Mouse (Mus musculus): Measurements from ENCODE around the gene Sf3a2.

The Sf3a2 gene

DNA sequence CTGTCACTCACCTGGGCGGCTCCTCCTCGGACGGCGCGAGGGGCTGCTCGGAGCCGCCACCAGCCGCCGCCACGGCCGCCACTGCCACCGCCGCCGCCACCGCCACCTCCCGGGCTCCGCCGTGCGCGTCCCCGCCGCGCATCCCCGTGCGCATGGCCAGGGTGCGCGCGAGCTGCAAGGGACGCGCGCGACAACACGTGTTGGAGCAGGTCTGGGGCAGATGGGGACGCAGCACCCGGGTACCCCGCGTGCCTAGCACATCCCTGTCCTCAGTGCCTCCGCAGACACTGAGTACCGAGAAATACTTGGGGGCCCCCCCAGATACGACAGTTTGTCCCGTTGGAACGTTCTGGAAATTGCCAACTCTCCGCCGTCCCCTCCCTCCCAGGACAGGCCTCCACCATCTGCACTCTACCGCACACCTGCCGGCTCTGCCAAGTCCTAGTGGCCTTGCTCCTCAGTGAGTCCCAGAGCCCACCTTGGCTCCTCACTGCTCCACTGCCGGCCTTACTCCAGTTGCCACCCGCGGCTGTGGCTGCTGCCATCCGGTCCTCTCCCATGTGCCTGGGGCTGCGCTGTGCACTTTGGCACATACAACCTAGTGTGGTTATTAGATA, 46.0 kb downstream of the Sf3a2 start, which contains the start of gene Lingo3:
Gene Lingo3 (minus strand): TSS at position 109 of the 617 bp plus-strand sequence.
- CTCF ChIA-PET, result interaction anchor here (0.6 kb wide), 1 partner anchor 19 kb away, joined by 4 read pairs; no protein-coding TSS in a partner anchor

DNA sequence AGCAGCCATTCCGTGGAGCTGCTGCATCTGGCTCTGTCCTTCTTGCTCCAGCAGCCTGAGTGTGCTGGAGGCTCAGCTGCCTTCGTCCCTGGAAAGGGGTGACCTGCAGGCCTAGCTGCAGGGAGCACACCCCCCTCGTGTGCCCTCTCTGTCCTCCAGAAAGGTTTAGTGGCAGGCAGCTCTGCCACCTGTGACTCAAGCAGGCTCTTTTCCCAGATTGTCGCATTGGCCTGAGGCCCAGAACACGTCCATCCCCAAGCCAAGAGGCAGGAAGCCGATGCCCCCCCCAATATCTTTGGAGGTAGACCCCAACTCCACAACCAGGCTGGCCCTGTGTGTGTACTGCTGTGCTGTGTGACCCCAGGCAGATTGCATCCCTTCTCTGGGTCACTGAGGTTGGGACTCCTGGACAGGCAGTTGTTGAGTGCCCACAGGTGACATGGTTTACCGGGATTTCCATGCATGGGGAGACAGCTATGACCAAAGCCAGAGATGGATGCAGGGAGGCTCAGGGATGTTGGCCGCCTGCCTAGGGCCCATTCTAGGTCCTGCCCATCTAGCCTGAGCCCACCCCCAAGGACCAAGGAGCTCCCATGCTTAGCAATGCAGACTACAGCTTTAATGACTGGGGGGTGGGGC, 47.2 kb downstream of the Sf3a2 start:
- CTCF ChIA-PET, result no interaction called here

DNA sequence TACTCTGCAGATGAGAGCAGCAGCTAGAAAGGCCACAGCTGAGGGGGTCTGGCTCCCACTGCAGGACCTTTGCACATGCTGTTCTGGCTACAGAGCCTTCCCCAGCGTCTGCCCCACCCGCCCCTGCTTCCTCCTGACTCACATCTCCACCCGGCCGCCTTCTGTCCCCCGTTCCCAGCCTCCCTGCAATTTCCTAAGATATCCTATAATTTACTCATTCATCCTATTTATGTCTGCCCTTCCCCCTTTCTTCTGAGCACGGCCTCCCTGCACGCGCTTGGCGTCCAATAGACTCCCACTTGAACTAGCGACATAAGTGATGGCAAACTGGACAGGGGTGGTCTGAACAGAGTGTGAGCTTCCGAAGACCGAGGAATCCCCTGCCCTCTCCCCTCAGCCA, 47.7 kb downstream of the Sf3a2 start:
- CTCF ChIA-PET, result no interaction called here

DNA sequence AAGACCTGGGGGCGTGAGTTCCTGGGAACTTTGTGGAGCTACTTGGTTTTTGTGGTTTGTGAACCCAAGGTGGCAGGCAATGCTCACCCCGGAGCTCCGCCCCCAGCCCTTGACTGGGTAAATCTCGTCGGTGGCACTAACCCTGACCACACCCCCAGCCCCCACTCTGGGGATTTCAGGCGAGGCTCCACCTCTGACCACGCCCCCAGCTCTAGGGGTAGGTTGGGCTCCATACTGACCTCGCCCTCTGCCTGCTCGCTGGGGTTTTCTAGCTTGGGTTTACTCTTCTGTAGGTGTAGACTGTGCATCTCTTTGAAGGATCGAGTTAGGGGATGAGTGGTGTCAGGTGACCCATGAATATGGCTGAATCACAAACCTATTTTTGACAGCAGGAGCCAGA, 50.6 kb downstream of the Sf3a2 start:
- CTCF ChIA-PET, result interaction anchor here (0.5 kb wide), 1 partner anchor 314 kb away, joined by 3 read pairs; no protein-coding TSS in a partner anchor
